ENCODE assay signal across 13 mouse cellular contexts in genomic region chr12:37682455-37683110, GRCm38 (mm10).
"Had no signal": no experiment of that assay in that cellular context is flagged by ENCODE, and none has a peak within 500 bp of the region (broad histone marks: within the 10 kb centered on the region; RNA-seq: fewer than 3 reads in every experiment).

No protein-coding gene starts in this region.

- H3K27ac ChIP-seq: limb, embryonic 10.5 days; liver, embryonic 15.5 days had no signal

- ATAC-seq: lung, postnatal 0 days had no signal

- H3K9me3 ChIP-seq: limb, embryonic 10.5 days; liver, embryonic 15.5 days had no signal

- H3K27me3 ChIP-seq: liver, embryonic 15.5 days had no signal

- H3K4me3 ChIP-seq: limb, embryonic 10.5 days; liver, embryonic 15.5 days had no signal

- H3K36me3 ChIP-seq: limb, embryonic 10.5 days; liver, embryonic 15.5 days had no signal

- H3K4me2 ChIP-seq: liver, embryonic 11.5 days; liver, embryonic 15.5 days had no signal

- H3K4me1 ChIP-seq: limb, embryonic 10.5 days; liver, embryonic 15.5 days had no signal

- H3K9ac ChIP-seq: liver, embryonic 15.5 days had no signal

- DNase-seq: kidney, adult 11 months; kidney, postnatal 10 days; lung, adult 2 months; lung, postnatal 36 days; retina, postnatal 1 day; right cerebral cortex, postnatal 4 days; spleen, adult 18-20 months; thymus, adult 18-20 months; thymus, postnatal 14 days had no signal
